Mouse (Mus musculus) embryo, embryonic 10 days (tissue): ENCODE results near the gene Nom1.

Experiments
- DNase-seq: peaks from one replicate; pipeline ENCODE4 v3.0.0-alpha.2; 2015; ENCODE audit warnings: low spot score

The Nom1 gene

GRCm38 (mm10) chr5:29470851-29471394 is 36.5 kb downstream of the Nom1 start:
- no peak for DNase-seq

- DNase-seq = no peak
Observed at GRCm38 (mm10) chr5:29471396-29471795, 36.9 kb downstream of the Nom1 start.

GRCm38 (mm10) chr5:29471855-29472665 is 37.6 kb downstream of the Nom1 start:
- DNase-seq = peak; percentile 78

DNA sequence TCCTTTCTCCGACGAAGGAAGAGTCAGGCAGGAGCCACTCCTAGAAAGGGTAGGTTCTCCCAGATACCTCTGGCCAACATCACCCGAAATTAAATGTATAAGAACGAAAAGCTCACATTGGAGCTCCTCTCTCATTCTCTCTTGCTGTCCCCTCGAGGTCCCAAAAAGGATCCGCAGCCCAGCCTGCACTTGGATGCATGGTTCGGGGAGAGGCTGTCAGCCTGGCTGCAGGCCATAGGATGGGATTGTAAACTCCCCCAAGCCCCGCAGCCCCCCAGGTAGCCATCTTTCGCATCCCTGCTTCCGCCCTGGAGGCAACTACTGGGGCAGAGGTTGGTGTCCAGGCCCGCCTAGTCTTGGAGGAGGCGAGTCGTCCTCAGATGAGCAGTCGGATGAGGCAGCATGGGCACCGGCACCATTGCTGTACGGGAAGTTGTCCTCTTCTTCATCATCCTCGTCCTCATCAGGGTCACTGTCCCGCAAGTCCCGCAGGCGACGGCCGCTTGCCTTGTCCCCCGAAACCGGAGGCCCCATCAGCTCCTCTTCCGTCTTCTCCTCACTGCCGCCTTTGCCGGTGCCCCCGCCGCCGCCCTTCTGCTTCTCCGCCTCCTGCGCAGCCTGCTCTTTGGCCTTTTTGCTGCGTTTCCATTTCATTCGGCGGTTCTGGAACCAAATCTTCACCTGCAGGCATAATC is 39.2 kb downstream of the Nom1 start:
- no peak for DNase-seq

DNA sequence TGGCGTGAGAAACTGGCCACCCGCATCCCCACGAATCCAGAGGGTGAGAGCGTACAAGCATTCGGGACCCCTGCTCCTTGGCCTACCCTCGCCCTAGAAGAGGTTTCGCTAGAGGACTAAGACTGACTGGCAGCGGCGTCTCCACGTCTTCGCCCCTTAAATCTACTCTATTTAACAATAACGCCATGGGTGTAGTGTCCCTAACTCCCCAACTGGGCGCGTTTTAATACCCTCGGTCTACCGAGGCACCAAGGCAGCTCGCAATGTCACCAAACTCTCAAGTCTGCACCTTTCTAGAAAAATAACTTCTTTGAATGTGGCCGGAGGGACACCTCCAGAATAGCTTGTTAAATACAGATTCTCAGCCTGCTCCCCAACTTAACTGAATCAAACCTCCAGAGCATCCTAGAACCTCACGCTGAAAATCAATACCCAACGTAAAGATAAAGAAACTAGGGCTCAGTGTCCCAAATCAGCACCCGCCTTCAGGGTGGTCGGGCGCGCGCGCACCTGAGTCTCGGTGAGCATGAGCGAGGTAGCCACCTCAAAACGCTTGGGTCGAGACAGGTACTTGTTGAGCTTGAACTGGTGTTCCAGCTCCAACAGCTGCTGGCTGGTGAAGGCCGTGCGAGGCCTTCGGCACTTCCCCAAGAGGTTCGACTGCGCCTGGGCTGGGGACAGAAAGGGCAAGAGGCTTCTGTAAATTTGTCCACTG is 39.9 kb downstream of the Nom1 start:
- DNase-seq = no peak

GRCm38 (mm10) chr5:29475041-29475440 is 40.6 kb downstream of the Nom1 start:
- no peak for DNase-seq

DNA sequence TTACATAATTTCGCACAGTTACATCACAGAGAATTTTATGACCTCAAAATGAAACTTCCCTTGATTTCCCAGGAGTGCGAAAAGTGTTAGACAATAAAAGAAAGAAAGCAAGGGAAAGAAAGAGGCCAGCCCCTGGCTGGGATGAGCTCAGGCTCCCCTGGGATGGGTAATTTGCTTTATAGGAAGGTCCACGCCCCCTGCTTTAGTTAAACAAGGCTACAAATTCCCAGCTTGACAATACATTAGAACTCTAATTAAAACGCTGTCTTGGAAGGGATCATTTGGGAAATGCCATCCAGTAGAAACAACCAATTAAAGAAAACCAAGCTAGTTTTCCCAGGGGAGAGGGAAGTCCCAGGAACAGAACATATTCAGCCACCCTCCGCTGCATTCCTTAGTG is 41.1 kb downstream of the Nom1 start:
- DNase-seq = no peak

DNA sequence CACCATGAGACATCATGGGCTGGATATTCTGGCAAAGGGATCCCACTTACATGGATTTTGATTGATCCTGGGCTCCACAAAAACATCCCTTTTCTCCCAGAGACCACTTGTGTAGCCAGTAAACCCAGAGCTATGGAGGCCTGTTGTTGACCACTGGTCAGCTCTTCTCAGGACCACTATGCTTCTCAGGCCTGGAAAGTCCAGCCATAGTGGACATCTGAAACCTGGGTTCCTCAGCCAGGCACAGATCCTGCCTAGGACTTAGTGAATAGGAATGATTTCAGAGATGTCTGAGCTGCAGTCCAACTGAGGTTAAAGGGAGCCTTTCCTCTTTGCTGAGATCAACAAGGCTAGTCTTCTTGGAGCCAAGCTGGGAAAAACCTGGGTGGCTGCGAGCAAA is 41.6 kb downstream of the Nom1 start:
- DNase-seq = no peak

- no peak for DNase-seq
Observed at GRCm38 (mm10) chr5:29477474-29478207, 43.2 kb downstream of the Nom1 start.

GRCm38 (mm10) chr5:29478208-29479197 is 44.0 kb downstream of the Nom1 start, which contains the start of gene Mnx1:
TSS of gene Mnx1 (minus strand) at chr5:29478470.
- DNase-seq = peak; percentile 54

- DNase-seq = peak; percentile 77
Observed at GRCm38 (mm10) chr5:29479198-29479593, 44.7 kb downstream of the Nom1 start.

- DNase-seq = no peak
Observed at GRCm38 (mm10) chr5:29483801-29484200, 49.3 kb downstream of the Nom1 start.

DNA sequence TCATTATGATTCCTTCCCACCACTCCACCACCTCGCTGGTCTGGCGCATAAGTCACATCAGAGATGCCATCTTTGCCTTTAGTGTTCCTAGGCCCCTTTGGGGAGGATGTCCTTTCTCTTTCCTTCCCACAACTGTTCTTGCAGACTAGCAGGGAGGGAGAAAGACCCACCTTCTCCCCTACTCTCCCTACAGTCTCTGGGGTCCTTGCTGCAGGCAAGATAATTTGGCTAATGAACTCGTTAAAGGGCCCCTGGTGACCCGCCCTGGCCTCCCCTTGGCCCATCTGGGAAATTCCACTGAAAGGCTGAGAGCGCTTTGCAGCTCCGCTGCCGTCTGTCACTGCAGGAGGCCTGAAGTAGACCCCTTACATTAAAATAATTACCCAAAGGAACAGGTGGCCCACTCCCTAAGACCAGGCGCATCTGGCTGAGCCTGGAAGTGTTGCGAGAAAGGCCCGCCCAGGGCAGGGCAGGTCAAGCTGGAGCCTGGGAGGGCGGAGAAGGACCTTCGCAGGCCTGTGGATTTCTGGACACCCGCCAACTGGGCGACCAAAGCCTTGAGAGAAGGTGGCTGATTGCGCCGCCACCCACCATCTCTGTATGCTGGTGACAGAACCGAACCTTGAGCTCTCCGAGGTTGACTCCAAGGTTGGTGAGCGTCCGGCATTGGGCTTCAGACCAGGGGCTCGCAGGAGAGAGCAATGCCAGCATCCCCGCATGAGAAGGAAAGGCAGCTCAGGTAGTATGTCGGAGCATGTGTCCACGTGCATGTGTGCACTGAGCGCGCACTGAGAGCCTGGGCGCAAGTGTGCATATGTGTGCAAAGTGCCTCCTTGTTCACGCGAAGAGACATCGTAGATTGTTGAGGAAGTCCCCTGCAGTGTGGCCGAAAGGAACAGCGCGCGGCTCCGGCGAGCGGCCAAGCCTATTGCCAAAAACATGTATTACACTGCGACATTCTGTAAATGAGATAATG is 50.8 kb downstream of the Nom1 start:
- peak; percentile 43 for DNase-seq

GRCm38 (mm10) chr5:29485941-29486320 is 51.5 kb downstream of the Nom1 start:
- DNase-seq = no peak

DNA sequence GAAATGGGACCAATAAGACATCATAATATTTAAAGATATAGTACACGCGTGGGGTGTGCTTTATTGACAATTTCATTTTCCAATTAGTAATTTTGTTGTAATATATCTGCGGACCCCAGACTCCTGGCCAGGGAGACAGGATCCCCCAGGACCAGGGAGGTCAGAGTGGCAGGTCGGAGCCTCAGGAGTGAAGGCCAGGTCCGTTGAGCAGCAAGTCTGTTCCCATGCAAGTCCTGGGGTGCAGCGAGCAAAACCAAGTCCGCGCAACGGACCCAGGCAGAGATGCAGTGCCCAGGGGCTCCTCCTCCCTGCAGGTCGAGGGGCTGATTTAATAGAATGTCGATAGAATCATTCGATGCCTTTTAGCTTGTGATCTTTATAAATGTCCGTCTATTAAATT is 52.9 kb downstream of the Nom1 start:
- DNase-seq = no peak

- DNase-seq = no peak
Observed at GRCm38 (mm10) chr5:29507013-29507412, 72.5 kb downstream of the Nom1 start.
